Mouse (Mus musculus) urinary bladder, postnatal 4 days (tissue): ENCODE results near the gene Soga1.

Experiments
- DNase-seq, 2 experiments: peaks; one replicate each; pipeline ENCODE4 v3.0.0; 2021 to 2022; ENCODE audit warnings: low spot score in 2 of 2

Gene Soga1

DNA sequence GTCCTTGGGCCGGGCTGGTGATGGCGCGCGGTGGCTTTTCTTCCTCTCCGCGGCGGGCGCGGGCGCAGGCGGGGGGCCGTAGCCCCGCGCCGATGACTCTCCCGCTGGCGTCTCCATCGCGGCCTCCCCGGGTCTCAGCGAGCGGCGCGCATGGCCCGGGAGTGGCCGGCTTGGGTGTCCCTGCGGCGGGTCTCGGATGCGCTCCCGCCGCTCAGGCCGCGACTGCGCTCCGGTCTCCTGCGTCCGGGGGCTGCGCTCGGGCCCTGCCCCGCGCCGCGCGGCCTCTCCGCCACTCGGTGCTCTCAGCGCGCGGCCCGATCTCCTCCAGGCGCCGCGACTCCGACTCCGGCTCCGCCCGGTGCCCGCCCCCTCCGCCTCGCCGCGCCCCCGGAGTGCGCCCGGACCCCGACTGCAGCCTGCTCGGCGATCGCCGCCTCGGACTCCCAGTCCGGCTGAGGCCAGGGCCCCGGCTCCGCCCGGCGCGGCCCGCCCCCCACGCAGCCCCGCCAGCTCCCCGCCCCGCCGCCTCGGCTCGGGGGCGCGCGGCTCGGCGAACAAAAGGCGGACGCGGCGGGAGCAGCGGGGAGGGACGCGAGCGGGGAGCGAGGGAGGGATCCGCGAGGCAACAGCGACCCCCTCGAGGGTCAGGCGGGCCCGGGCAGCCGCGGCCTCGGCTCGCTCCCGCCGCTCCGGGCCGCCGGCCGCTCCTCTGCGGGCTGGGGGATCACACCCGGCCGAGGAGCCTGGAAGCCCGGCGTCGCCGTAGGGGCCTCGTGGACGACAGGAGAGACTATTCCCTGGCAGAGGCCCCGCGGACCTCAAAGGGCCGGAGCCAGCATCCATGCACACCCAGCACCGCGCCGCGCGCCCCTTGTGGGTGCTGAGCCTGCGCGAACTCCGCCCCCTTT, at the start of gene Soga1:
Gene Soga1 (minus strand): TSS at position 462 of the 908 bp plus-strand sequence.
- peak; percentile 90 for DNase-seq

DNA sequence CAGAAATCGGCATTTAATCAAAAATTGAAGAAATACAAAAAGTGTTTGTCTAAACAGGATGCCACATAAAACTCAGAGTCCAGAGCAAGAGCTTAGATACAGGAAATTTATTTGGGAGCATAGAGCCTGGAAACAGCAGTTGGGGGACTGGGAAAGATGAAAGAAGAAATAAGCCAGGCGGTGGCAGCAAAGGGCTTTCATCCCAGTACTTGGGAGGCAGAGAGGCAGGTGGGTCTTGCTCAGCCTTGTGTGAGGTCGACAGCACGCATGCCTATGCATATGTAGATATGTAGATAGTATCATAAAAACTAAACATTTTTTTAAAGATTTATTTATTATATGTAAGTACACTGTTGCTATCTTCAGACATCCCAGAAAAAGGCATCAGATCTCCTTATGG, 49.0 kb upstream of the Soga1 start:
- DNase-seq = no peak

DNA sequence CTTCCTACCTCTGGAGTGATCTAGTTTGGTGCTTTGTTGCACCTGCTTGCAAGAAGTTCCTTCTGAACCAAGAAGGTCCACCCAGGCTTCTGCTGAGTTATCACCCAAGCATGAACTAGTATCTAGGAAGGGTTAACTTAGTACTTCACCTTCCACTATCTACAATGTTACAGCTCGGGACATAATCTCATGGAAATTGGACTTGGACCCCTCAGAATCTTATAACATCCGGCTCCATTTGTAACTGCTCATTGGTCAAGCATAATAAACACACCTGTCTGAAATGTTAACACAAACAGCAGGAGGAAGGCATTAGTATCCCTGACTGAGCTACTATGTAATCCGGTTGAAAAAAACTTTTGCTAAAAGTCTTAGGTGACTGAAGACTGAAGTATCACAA, 48.3 kb upstream of the Soga1 start:
- DNase-seq = no peak

DNA sequence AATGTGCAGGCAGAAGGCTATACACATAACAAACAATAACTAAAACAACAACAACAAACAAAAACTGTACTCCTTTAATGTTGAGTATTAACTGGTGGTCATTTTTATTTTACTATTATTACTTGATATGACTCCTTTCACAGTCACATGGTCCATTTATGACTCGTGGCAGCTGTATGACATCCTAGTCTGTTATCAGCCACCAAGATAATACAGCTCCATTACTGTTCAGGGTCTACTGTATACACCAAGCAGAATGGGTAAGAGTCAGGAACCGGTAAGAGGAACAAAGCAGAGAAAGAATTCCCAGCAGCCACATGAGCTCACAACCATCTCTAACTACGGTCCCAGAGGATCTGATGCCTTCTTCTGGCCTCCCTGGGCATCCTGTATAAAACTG, 46.2 kb upstream of the Soga1 start:
- DNase-seq = no peak

DNA sequence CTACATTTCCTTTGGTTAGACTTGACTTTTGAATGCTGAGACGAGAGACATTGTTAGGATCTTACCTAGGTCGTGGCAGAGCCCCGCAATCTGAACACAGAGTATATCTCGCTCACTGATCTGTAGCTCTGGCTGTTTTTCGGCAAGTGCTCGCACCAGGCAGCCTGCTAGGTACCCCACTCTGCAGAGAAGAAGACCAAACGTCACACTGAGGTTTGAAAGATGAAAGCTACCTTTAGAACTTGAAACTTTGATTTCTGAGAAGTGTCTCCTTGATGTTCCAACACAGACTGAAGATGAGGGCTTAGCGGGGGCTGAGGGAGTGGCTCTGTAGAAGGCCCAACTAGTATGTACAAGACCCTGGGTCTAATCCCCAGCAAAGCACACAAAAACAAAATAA, 42.7 kb upstream of the Soga1 start:
- DNase-seq = no peak

DNA sequence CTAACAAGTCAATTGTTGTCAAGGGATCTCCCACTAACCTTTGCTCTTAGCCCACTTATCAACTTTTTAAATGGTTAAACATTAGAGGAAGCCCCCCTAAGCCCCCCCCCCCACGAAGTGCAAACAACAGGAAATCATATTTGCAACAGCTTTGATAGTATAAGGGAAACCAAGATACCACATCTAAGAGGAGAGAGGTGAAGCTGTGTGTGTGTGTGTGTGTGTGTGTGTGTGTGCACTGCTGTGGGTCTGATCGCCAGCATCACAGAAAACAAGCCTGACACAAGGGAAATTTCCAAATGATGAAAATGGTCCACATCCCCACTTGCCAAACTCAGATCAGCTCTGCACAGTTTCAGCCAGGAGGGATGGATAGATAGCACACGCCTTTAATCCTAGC, 40.0 kb upstream of the Soga1 start:
- DNase-seq = no peak

DNA sequence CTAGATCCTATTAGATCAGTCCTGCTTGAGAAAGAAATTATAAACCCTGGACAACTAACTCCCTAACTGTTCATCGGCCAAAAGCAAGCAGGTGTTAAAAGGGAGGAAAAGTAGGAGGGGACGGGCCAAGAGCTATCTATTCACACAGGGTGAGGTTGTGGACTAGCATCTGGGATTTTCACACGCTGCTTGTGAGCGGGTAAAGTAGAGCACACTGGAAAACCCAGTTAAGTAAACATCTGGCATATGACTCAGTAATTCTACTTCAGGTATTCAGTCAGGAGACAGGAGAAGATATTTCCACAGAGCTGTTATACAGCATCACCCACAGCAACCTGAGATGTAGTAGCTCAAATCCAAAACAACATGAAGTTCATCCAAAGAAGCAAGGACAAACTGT, 39.5 kb upstream of the Soga1 start:
- no peak for DNase-seq

DNA sequence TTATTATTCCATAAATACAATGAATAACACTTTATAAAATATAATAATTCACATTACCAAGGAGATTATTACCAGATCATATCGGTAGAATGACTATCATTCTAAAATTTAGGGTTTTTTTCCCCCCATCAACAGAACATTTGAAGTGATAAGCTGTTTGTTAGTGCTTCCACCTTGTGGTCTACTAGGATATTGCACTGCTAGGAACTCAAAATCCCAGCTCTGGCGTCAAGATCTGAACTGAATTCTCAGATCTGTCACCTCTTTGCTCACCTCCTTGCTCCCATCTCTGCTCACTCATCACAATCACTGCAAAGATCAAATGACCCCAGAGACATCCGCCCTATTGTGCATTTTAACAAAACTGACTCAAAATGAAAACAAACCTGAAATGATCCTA, 37.9 kb upstream of the Soga1 start:
- no peak for DNase-seq

DNA sequence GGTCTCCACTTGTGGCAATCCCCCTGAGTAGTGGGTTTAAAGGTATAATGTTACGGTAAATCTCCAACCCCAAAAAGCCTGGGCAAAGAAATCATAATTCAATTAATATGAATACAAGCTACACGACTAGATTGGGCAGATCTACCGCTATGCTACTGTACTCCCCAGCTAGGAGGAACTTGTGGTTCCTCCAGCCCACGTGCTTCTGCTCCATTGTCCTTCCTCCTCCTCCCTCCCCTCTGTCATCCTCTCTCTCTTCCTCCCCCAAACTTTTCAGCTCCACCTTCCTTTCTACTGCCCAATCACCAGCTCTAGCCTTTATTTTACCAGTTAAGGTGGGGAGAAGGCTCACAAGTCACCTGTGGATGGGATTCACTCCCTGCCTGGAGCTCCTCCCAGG, 29.2 kb upstream of the Soga1 start:
- no peak for DNase-seq

DNA sequence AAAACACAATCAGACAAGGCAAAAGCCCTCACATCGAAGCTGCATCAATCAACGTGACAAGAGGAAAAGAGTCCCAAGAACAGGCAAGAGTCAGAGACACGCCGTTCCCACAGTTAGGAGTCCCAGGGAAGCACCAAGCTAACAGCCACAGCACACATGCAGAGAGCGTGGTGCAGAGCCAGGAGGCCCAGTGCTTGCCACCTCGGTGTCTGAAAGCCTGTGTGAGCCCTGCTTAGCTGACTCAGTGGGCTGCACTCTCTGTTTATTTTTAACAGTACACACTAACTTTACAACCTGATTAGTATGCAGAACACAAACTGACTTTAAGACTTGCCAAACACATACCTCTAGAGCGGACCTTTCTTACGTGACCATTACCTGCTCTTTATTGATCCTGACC, 25.4 kb upstream of the Soga1 start:
- no peak for DNase-seq

DNA sequence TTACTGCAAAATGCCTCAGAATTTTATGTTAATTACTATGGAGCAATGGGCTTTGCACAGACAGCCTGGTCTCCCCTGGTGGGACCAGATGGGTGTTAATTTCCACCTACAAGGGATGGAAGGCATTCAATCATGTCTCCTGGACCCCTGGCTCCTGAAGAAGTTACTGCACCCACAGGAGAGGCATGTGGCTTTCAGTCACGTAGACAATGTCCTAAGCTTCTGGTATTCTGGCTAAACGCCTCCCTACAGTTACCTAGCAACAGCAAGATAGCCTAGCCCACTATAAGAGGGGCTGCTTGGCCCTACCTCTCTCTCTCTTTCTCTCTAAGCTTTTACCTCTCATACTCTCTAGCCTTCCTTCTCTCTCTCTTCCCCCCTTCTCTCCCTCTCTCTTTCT, 23.2 kb upstream of the Soga1 start:
- no peak for DNase-seq

DNA sequence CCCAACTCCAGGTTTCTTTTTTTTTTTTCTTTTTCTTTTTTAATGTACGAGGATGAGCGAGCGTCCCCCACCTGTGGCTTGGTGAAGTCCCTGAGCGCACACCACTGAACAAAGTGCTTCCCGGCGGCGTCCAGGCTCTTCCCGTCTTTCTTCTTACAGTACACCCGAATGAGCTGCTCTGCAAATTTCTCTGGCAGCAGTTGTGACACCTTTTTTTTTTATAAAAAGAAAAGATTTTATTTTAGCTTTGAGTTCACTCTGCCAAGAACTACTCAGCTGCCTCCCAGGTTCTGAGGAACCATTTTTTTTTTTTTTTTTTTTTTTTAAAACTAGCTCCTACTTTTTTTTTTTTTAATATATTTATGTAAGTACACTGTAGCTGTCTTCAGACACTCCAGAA, 22.6 kb upstream of the Soga1 start:
- no peak for DNase-seq

DNA sequence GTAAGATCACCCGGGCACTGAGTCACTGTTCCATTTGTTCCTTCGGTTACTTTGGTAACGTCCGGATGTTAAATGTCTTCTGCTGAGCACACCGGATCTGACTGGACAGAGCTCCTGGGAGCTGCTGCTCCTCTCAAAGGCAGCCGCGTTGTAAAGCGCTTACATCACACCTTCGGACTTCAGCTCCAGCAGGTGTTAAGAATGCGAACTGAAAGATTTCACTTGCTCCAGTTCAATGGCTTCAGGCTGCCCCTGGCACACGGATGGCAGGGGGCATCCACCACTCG, 21.2 kb upstream of the Soga1 start:
- DNase-seq = no peak

DNA sequence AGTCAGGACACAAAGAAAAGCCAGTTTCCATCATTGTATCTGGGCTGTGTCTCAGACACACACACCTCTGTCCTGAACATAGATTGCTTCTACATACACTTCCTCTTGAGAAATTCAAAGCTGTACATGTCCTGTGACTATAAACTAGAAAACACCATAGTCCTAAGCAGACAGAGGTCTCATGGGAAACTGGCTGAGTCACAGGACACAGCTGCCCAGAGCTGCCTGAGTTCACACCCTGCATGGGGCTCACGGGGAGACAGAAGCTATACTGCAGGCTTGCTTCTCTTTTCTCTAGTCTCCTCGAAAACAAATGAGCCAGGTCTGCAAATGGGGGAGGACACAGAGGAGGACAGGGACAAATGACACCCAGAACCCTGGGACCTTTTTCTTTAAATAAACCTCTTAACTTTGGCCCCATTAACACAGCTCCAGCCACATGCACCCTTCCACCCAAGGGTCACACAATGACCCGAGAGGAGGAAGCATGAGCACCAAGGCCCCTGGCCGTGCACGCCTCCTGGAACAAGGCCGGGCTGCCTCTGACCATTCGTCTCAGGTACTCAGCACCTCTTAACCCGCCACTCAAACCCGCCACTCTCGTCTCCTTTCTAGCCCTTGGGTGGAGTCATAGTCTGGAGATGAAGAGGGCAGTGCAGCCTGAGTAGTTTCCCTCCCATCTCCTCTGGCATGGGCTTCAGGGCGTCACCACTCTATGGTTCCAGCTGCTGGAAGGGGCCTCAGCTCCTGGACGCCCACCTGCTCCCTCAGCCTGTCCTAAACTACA, 20.7 kb upstream of the Soga1 start:
- no peak for DNase-seq

DNA sequence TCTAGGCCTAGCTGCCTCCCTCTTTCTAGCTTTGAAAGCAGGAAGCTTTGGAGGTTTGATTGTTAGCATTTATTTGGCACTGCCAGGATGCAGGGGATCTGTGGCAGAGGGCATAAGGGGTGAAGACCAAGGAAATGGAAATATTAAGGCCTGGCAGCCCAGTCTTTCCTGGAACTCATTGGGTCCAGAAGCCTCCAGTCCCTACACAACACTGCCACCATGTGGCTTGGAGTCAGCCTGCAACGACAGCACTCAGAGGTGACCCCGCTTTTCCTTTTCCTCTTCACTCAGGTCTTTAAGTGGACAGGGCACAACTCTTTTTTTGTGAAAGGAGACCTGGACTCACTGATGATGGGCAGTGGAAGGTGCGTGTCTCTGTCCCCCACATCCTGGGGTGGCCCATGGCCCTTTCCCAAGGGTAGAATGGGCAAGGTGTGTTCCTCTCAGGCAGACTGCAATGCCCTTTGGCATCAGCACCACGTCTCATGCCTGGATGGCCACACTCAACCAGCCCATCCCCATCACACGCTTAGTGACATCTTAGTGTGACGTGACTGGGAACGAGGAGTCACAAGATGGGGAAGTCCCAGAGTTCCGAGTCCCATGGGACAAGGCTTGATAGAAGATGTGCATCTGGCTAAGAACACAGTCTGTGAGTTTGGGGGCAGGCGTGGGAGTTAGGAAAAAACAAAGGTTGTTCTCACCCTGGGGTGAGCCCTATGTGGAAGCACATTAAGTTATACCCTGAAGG, 16.1 kb upstream of the Soga1 start:
- DNase-seq = peak in 1 of 2 experiments; percentile 48

DNA sequence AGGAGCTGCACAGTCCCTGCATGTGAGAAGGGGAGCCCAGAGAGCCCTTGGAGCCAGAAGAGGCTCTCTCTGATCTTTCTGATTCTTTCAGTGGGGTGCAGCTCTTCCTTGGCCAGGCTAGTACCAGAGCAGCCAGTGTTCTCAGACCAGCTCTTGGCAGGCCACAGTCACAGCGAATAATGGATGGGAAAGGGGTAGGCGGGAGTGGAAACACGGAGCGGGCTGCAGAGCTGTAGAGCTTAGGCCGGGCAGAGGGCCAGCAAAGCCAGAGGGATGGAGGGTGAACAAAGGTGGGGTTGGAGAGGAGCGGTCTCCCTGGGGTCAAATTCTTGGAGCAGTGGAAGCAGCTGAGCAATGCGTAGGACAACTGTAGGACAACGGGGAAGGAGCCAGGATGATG, 13.0 kb upstream of the Soga1 start:
- no peak for DNase-seq

DNA sequence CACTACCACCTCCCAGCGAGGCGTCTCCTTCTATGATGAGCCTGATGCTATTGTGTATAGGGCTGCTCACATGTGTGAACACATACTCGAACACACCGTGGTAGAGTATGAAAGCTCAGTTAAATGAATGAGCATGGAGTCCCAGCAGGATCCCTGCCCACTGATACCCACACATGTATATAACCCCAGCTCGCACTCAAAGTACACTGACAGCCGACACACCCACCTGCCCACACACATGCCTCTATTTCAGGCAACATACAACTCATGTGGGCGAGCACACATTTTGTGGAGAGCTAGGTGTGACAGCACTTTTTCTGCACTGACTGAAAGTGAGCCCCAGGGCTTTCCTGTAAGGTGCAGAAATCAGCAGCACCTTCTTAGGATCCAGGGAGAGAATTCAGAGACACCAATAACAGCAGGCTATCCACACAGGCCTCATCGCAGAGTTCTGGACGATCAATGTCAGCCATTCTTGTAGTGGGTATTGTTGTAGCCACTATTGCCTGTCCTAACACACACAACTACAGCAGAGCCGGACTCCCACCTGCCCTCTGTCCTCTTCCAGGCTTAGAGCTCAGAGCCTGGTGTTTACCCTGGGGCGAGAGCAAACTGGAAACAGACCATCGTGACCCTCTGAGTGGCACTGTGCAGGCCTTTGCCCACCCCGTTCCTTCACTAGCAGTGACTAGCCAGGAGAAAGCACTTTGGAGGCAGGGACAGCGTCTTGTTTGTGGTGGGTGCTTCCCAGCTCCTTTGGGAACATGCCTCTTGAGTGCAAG, 8.7 kb upstream of the Soga1 start:
- no peak for DNase-seq

DNA sequence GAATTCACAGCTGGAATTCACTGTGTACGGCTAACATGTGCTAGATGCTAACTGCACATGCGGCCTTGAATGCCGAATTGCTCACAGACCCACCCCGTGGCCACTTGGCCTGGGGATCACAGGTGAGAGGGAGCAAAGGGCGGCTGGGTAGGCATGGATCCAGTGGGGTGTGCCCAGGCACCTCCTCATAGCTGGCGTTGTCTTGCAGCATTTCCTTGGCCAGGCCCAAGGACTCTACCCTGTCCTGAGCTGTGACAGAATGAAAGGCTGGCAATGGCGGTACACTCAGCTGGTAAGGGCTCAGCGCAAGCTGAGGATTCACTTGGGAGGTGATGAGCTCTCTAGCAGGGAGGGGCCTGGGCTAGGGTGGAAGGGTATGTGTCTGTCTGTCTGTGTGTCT, 7.7 kb upstream of the Soga1 start, which contains the start of gene Tldc2:
Gene Tldc2 (plus strand): TSS at position 260 of the 400 bp plus-strand sequence.
- DNase-seq = no peak

DNA sequence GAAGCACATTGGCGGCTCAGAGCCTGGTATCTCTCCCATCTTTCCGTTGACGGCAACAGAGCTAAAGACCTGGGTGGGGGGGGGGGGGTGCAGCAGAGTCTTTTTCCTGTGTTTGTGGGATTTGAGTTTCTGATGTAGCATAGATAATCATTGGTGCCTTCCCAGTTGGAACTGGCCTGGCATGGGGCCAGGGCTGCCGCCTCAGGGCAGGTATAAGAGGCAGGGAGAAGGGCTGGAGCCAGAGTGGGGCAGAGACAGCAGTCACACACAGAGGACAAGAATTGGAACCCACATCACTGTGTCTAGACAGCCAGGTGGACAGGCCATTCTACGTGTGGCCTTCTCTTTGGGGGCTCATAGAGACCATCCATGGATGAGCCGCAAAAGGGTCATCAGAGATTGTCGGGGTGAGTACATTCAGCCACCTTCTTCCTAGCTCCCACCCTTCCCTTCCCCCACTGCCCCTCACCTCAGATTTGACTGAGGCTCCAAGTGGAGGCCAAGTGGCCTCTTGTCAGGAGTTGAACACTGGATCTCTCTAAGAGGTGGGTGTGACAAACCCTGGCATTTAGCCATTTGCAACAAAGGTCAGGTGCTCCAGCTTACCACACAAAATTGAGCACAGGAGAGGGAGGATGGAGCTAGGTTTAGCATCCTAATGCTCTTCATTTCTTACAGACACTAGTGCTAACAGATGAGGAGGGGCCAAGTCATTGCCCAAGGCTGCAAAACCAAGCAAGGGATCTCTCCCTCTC, 6.0 kb upstream of the Soga1 start:
- no peak for DNase-seq

DNA sequence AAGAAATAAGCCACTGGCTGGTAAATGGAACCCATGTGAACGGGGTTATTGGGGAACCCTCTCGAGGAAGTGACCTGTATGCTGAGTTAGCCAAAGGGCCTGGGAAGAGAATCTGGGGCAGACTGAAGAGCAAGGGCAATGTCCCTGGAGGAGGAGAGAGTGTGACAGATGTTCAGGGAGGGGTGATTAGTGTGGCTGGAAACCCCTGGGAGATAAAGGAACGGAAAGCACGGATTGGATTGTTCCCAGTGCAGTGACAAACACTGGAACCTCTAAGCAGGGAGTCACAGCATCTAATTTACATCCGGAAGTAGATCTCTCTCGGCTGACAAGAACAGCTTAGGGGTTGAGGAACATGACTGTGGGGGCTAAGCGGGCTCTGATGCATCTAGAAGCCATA, 2.9 kb upstream of the Soga1 start:
- DNase-seq = no peak

DNA sequence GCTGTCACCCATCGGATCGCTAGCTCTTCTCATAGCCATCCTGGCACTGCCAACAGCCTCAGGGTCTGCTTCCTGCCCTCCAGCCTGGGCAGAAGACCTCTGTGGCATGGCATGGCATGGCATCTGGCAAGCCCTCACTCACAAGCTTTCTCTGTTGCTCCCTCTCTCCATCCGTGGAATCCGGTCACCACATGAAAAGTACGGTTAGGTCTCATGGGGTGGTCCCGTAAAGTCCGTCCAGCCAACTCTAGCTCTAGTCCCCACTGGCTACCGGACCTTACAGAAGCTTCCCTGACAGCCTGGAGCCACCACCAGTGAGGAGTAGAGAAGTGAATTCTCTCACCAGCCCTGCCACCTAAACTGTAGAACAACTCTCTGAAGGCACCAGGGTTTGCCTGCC, 2.3 kb upstream of the Soga1 start:
- no peak for DNase-seq
